Mouse (Mus musculus): ENCODE measurements around the gene Rhoj.

GRCm38 (mm10) chr12:75351846-75352245 lies 43.7 kb downstream of the Rhoj start:
- no peak for TF ChIP-seq CTCF (IDR thresholded peaks at IDR 0.05; ENCODE audit: insufficient read depth, low read length)
- TF ChIP-seq POLR2A (IDR thresholded peaks at IDR 0.05; ENCODE audit: borderline replicate concordance, extremely low read depth, low read depth, low read length), result no peak
